16 mouse cellular contexts compared by ENCODE assay signal in the genomic region with DNA sequence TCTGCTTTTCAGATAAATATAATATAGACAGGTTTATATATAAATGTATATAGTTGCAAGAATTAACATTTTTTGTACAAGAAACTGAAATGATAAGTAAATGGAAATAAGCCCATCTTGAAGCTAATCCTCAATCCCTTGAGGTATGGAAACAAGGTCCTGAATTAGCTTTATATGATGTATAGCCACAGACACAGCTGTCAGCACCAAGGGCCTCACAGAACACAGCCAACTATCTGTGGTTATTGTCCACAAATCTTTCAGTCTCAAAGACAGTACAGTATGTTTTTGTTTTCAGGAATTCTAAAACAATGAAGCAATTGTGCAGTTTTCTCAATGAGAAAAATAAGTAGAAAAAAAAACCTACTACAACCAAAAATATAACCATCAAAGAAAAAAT.
"Had no signal": no experiment of that assay in that cellular context is flagged by ENCODE, and none has a peak within 500 bp of the region (broad histone marks: within the 10 kb centered on the region; RNA-seq: fewer than 3 reads in every experiment).

No protein-coding gene starts in this region.

- H3K4me3 ChIP-seq: liver, embryonic 13.5 days; liver, embryonic 15.5 days; midbrain, embryonic 10.5 days; myocyte; neural tube, embryonic 12.5 days had no signal

- H3K36me3 ChIP-seq: liver, embryonic 13.5 days; liver, embryonic 15.5 days; midbrain, embryonic 10.5 days; neural tube, embryonic 12.5 days had no signal

- H3K9ac ChIP-seq: liver, embryonic 13.5 days; liver, embryonic 15.5 days; lung, embryonic 14.5 days; neural tube, embryonic 12.5 days had no signal

- H3K4me2 ChIP-seq: liver, embryonic 13.5 days; liver, embryonic 15.5 days; lung, embryonic 14.5 days; neural tube, embryonic 12.5 days had no signal

- H3K27ac ChIP-seq: liver, embryonic 13.5 days; liver, embryonic 15.5 days; midbrain, embryonic 10.5 days; neural tube, embryonic 12.5 days had no signal

- DNase-seq: liver, embryonic 13.5 days; lung, adult 18-20 months; lung, embryonic 14.5 days; lung, postnatal 10 days; lung, postnatal 4 days; midbrain, embryonic 14.5 days; right cerebral cortex, postnatal 14 days; spleen, adult 18-20 months; thymus, adult 18-20 months; thymus, postnatal 14 days; thymus, postnatal 36 days had no signal

- ATAC-seq: midbrain, embryonic 16.5 days had no signal

- H3K9me3 ChIP-seq: liver, embryonic 13.5 days; liver, embryonic 15.5 days; midbrain, embryonic 10.5 days; neural tube, embryonic 12.5 days had no signal

- H3K4me1 ChIP-seq: liver, embryonic 13.5 days; liver, embryonic 15.5 days; neural tube, embryonic 12.5 days had no signal

- H3K27me3 ChIP-seq: liver, embryonic 13.5 days; liver, embryonic 15.5 days; neural tube, embryonic 12.5 days had no signal
